Mouse (Mus musculus) kidney, embryonic 15.5 days (tissue): ENCODE measurements around the gene Emp2. TPM values are rescaled to one million over a fixed set of nuclear protein-coding genes. Genes with fewer than 3 reads are reported as not detected.

Experiments
- ATAC-seq: fragments of 200-750 bp; cut with Nextera tagmentation; replicated peaks from 2 replicates; pipeline ENCODE4 v1.8.0; 2017; ENCODE audit warnings: moderate TSS enrichment; ENCODE audit not compliant: low FRiP score
- H3K27ac ChIP-seq: fragments of 300-500 bp; sonication (generic); 2 replicates; pipeline ENCODE4 v1.5.1; 2015; ENCODE audit warnings: mild to moderate bottlenecking, inconsistent platforms
- H3K27me3 ChIP-seq: fragments of 300-500 bp; sonication (generic); 2 replicates; pipeline ENCODE4 v1.6.1; 2015; ENCODE audit warnings: inconsistent platforms
- H3K36me3 ChIP-seq: fragments of 300-500 bp; sonication (generic); 2 replicates; pipeline ENCODE4 v1.6.1; 2015; ENCODE audit warnings: inconsistent platforms
- H3K4me1 ChIP-seq: fragments of 300-500 bp; sonication (generic); 2 replicates; pipeline ENCODE4 v1.6.1; 2015; ENCODE audit warnings: inconsistent platforms
- H3K4me2 ChIP-seq: fragments of 300-500 bp; sonication (generic); 2 replicates; pipeline ENCODE4 v1.6.1; 2015; ENCODE audit warnings: moderate library complexity, mild to moderate bottlenecking, inconsistent platforms
- H3K4me3 ChIP-seq: fragments of 300-500 bp; sonication (generic); replicated peaks from 2 replicates; pipeline ENCODE4 v1.5.1; 2015; ENCODE audit warnings: mild to moderate bottlenecking, inconsistent platforms
- H3K9ac ChIP-seq: fragments of 300-500 bp; sonication (generic); 2 replicates; pipeline ENCODE4 v1.6.1; 2015; ENCODE audit warnings: mild to moderate bottlenecking, inconsistent platforms
- H3K9me3 ChIP-seq: fragments of 300-500 bp; sonication (generic); replicated peaks from 2 replicates; pipeline ENCODE4 v1.6.1; 2016; ENCODE audit warnings: inconsistent platforms
- WGBS: fragments of 180-500 bp; shearing (Covaris S2); methylation state at CpG from one replicate; pipeline ENCODE4 v1.1.7; 2015; ENCODE audit warnings: mixed read lengths; 5-methylcytosine and 5-hydroxymethylcytosine counted together
- polyA plus RNA-seq: library from polyadenylated mRNA; unstranded; fragments of >200 nt; fragmentation: Nextera tagmentation; extraction: Ambion mirVana; gene quantifications from 2 replicates; pipeline ENCODE4 v1.2.1, GENCODE M21; 2015

Gene Emp2
- 18.5 and 19.6 TPM in 2 replicates for polyA plus RNA-seq

- Histone ChIP-seq H3K27me3 (peaks cover 10% of the 10 kb centered on the region; the same call in 1 of the 2 replicates), H3K9ac (peak within 1 kb of the TSS; percentile 59), H3K9me3 (no peaks in the 10 kb centered on the region), H3K27ac (no peak within 1 kb of the TSS), H3K4me3 (peak within 1 kb of the TSS; percentile 61), H3K4me1 (peaks cover 12% of the 10 kb centered on the region), H3K4me2 (peak within 1 kb of the TSS; percentile 93), H3K36me3 (no peaks in the 10 kb centered on the region)
- ATAC-seq = peak; percentile 91
- 1% methylated on average over 36 of the region's 40 CpGs for WGBS
These were observed at the start of gene Emp2 for GRCm38 (mm10) chr16:10313646-10314088. Gene Emp2 (minus strand): TSS chr16:10313968.

GRCm38 (mm10) chr16:10363061-10363460 lies 49.3 kb upstream of the Emp2 start:
- Histone ChIP-seq H3K27ac (no peak overlapping the region), H3K9ac (no peak overlapping the region), H3K27me3 (no peaks in the 10 kb centered on the region), H3K4me2 (no peak overlapping the region), H3K4me3 (no peak overlapping the region), H3K4me1 (peaks cover 25% of the 10 kb centered on the region), H3K36me3 (no peaks in the 10 kb centered on the region), H3K9me3 (no peaks in the 10 kb centered on the region)
- ATAC-seq = no peak
- WGBS = 48% methylated on average over 1 of the region's 1 CpGs

DNA sequence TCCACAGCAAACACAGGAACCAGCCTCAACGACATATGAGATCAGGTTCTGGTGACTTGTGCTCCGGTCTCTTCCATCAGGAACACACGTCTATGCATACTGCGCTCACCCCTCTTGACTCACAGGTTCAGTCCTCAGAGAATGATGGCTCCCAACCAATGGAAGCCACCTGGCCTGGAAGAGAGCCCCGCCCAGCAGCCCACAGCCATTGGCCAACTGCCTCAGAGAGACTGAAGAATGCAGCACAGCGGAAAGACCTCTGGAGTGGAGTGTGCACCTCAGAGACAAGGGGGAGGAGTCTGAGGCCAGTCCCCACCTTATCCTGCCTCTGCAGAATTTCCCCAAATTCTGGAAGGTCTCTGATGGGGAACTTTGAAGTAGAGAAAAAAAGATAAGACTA lies 45.5 kb upstream of the Emp2 start:
- H3K36me3 ChIP-seq = no peaks in the 10 kb centered on the region
- H3K9ac ChIP-seq = no peak overlapping the region
- 0 out of 2 replicates have a peak, but pooled peaks cover 6% of the 10 kb centered on the region for H3K4me1 ChIP-seq
- no peaks in the 10 kb centered on the region for H3K27me3 ChIP-seq
- no peak overlapping the region for H3K4me3 ChIP-seq
- H3K9me3 ChIP-seq = no peaks in the 10 kb centered on the region
- no peak overlapping the region for H3K27ac ChIP-seq
- 86% methylated on average over 6 of the region's 6 CpGs for WGBS
- ATAC-seq = no peak
- no peak overlapping the region for H3K4me2 ChIP-seq

DNA sequence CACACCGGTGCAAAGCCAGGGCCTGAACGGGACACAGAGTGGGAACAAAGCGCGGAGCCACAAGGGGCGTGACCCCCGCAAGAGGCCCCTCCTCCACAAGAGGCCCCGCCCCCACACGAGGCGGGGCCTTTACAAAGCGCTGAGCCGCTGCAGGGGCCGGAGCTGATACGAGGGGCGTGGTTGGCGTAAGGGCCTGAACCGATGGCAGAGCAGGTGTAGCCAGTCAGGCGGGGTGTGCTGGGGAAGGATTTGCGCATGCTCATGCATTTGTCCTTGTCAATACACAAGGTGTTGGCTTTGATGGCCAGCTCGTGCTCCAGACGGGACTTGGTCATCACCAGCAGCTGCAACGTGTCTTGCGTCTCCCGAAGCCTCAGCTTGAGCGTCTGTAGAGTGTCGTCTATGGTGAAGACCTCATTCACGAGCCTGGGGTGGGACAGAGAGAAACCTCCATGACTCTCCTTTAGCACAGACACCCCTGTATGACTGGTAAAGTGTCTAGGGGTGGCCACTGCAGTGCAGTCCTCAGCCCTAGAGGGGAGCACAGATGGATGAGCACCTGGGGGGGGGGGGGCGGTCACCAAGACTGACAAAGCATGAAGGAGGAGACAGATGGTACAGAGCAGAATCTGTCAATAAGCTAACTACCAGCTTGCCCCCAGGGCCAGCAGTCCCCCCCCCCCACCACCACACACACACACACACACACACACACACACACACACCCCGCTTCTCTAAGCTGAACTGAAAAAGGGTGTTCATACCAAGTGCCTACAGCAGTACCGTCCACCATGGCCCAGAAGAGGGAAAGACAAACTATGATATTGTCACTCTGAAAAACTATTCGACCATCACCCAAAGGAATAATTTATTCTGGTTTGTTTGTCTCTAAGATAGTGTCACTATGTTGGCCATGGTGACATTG lies 44.5 kb upstream of the Emp2 start:
- Histone ChIP-seq H3K36me3 (no peaks in the 10 kb centered on the region), H3K9me3 (no peaks in the 10 kb centered on the region), H3K4me1 (0 out of 2 replicates have a peak, but pooled peaks cover 6% of the 10 kb centered on the region), H3K9ac (peak overlapping the region; percentile 31; the same call in 1 of the 2 replicates), H3K4me2 (peak overlapping the region; percentile 60), H3K27ac (no peak overlapping the region), H3K27me3 (no peaks in the 10 kb centered on the region), H3K4me3 (peak overlapping the region; percentile 30)
- 12% methylated on average over 30 of the region's 30 CpGs for WGBS
- peak; percentile 94 for ATAC-seq

- ATAC-seq = no peak
- Histone ChIP-seq H3K4me3 (no peak overlapping the region), H3K9ac (no peak overlapping the region), H3K4me1 (peaks cover 6% of the 10 kb centered on the region; the same call in 1 of the 2 replicates), H3K36me3 (no peaks in the 10 kb centered on the region), H3K27ac (no peak overlapping the region), H3K4me2 (no peak overlapping the region), H3K27me3 (no peaks in the 10 kb centered on the region), H3K9me3 (no peaks in the 10 kb centered on the region)
These were observed 41.2 kb upstream of the Emp2 start for GRCm38 (mm10) chr16:10355004-10355403.

GRCm38 (mm10) chr16:10351050-10351636 lies 37.4 kb upstream of the Emp2 start:
- WGBS = 55% methylated on average over 9 of the region's 9 CpGs
- Histone ChIP-seq H3K9ac (no peak overlapping the region), H3K9me3 (no peaks in the 10 kb centered on the region), H3K27me3 (no peaks in the 10 kb centered on the region), H3K27ac (no peak overlapping the region), H3K4me3 (no peak overlapping the region), H3K36me3 (no peaks in the 10 kb centered on the region), H3K4me1 (peaks cover 5% of the 10 kb centered on the region), H3K4me2 (no peak overlapping the region)
- no peak for ATAC-seq

DNA sequence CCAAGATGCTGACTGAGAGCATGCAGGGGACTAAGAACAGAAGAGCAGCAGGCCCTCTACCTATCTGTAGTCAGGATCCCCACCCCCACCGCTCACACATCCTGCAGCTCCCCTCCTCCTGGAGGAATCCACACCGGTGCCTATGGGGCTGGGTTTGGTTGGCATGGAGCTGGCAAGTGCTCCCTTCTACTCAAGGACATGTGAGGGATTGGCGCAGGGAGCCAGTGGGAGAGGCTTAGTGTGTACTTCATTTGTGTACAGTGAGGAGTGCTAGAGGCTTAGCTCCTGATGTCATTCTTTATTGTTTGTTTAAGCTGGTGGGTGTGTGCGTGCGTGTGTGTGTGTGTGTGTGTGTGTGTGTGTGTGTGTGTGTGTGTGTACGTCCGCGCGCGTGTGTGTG lies 36.1 kb upstream of the Emp2 start:
- Histone ChIP-seq H3K27me3 (no peaks in the 10 kb centered on the region), H3K4me2 (no peak overlapping the region), H3K9ac (no peak overlapping the region), H3K36me3 (no peaks in the 10 kb centered on the region), H3K9me3 (no peaks in the 10 kb centered on the region), H3K4me1 (peaks cover 5% of the 10 kb centered on the region), H3K27ac (no peak overlapping the region), H3K4me3 (no peak overlapping the region)
- WGBS = 83% methylated on average over 10 of the region's 10 CpGs
- ATAC-seq = no peak

GRCm38 (mm10) chr16:10349436-10349835 lies 35.7 kb upstream of the Emp2 start:
- H3K4me2 ChIP-seq = no peak overlapping the region
- no peaks in the 10 kb centered on the region for H3K9me3 ChIP-seq
- H3K27ac ChIP-seq = no peak overlapping the region
- H3K4me1 ChIP-seq = peaks cover 5% of the 10 kb centered on the region
- no peaks in the 10 kb centered on the region for H3K27me3 ChIP-seq
- H3K4me3 ChIP-seq = no peak overlapping the region
- 51% methylated on average over 5 of the region's 5 CpGs for WGBS
- no peak overlapping the region for H3K9ac ChIP-seq
- ATAC-seq = no peak
- no peaks in the 10 kb centered on the region for H3K36me3 ChIP-seq

DNA sequence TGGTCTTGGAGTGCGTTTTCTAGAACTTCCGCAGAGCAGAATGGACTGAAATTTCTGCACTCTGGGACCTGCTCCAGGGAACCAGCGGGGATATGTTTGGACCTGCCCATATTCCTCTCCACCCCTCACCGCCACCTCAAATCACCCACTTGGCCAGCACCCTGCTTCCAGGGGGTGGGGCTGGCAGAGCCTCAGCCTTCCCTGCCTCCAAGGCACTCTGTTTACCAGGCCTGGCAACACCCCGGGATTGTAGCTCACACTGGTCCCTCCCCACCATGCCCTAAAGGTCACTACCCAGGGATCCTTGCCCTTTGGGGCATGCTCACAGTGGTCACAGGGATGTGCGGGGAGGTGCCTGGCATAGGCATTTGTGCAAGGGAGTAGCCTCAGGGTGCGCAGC lies 33.8 kb upstream of the Emp2 start:
- no peak for ATAC-seq
- Histone ChIP-seq H3K36me3 (no peaks in the 10 kb centered on the region), H3K4me1 (peaks cover 5% of the 10 kb centered on the region), H3K9ac (no peak overlapping the region), H3K27ac (no peak overlapping the region), H3K4me3 (no peak overlapping the region), H3K9me3 (no peaks in the 10 kb centered on the region), H3K27me3 (no peaks in the 10 kb centered on the region), H3K4me2 (no peak overlapping the region)
- 90% methylated on average over 7 of the region's 7 CpGs for WGBS

- H3K27ac ChIP-seq = no peak overlapping the region
- ATAC-seq = no peak
These were observed 27.3 kb upstream of the Emp2 start for GRCm38 (mm10) chr16:10341110-10341509.

GRCm38 (mm10) chr16:10339930-10340329 lies 26.2 kb upstream of the Emp2 start:
- WGBS = 91% methylated on average over 10 of the region's 10 CpGs
- H3K36me3 ChIP-seq = no peaks in the 10 kb centered on the region
- no peak overlapping the region for H3K27ac ChIP-seq
- H3K9me3 ChIP-seq = no peaks in the 10 kb centered on the region
- no peak for ATAC-seq
- no peak overlapping the region for H3K9ac ChIP-seq
- H3K4me2 ChIP-seq = no peak overlapping the region
- H3K4me3 ChIP-seq = no peak overlapping the region
- no peaks in the 10 kb centered on the region for H3K27me3 ChIP-seq
- H3K4me1 ChIP-seq = 0 out of 2 replicates have a peak, but pooled peaks cover 3% of the 10 kb centered on the region

More at GRCm38 (mm10) chr16:10341110-10341509, 27.3 kb upstream of the Emp2 start:
- 63% methylated on average over 4 of the region's 4 CpGs for WGBS
- Histone ChIP-seq H3K4me2 (no peak overlapping the region), H3K4me3 (no peak overlapping the region), H3K9me3 (no peaks in the 10 kb centered on the region), H3K9ac (no peak overlapping the region), H3K4me1 (0 out of 2 replicates have a peak, but pooled peaks cover 3% of the 10 kb centered on the region), H3K27me3 (no peaks in the 10 kb centered on the region), H3K36me3 (no peaks in the 10 kb centered on the region)

DNA sequence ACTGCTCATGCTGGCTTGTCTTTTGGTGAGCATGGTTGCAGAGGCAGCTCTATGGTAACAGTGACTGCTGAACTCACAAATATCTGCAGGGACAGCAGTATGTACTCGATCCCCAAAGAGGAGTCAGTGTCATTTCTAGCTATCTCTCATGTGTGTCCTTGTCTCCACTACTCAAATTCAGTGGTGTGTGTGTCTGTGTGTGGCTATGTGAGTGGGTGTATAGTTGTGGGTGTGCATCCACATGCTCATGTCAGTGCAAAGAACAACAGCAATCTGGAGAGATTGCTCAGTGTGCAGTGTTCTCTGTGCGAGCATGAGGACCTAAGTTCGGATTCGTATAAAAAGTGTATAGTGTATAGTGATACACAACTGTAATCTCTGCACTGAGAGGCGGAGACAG lies 24.8 kb upstream of the Emp2 start:
- WGBS = 91% methylated on average over 5 of the region's 5 CpGs
- no peak overlapping the region for H3K9ac ChIP-seq

More for the DNA sequence above, 24.8 kb upstream of the Emp2 start:
- H3K4me3 ChIP-seq = no peak overlapping the region
- H3K9me3 ChIP-seq = no peaks in the 10 kb centered on the region
- H3K4me1 ChIP-seq = 0 out of 2 replicates have a peak, but pooled peaks cover 3% of the 10 kb centered on the region
- no peak overlapping the region for H3K4me2 ChIP-seq
- H3K36me3 ChIP-seq = no peaks in the 10 kb centered on the region
- ATAC-seq = no peak
- H3K27ac ChIP-seq = no peak overlapping the region
- no peaks in the 10 kb centered on the region for H3K27me3 ChIP-seq
